Mouse (Mus musculus) cerebellum, adult 9-10 months (tissue): ENCODE data around the gene Atp5l.
A peak's percentile ranks its signal among the peaks of the same experiment; 100 is the strongest.
"Not testable (repeated sequence)": the region's sequence is repeated elsewhere in the genome, so short reads cannot be mapped to it uniquely, and the experiment has no call there.

Experiments used
- DNase-seq: peaks from one replicate; pipeline ENCODE4 v3.0.0; 2022

Atp5l gene

DNA sequence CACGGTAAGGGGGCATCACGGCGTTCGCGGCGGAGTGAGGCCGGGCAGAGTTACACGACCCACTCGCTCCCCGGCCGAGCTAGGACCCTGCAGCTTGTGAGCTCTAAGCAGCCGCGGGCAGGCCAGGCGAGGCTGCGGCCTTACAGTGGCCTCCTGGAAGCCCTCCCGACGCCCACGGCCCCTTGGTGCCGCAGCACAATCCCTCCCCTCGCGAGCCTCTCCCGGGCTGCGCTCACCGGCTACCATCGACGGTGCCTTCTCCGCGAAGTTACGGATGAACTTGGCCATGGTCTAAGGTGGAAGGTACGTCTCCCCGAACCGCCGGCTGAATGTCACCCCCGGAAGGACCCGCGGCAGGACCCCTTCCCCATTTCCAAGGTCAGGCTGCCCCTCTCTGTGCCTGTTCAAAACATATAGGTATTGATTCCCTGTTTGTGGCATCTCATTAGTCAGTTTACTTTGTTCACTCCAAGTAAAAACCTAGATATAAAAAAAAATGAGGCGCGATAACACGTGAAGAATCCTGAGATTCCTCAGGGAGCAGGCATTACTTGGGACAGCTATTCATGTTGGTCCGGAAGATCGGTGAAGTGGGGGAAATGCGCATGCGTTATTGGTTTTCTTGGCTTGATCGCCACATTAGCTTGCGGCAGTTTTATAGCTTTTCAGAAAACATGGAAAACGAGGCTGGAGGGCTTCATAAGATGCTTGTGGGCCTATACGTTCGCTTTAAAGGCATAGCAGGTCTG lies at the start of gene Atp5l:
Gene Atp5l (minus strand): TSS at position 369 of the 749 bp plus-strand sequence.
- DNase-seq, result peak; percentile 95

DNA sequence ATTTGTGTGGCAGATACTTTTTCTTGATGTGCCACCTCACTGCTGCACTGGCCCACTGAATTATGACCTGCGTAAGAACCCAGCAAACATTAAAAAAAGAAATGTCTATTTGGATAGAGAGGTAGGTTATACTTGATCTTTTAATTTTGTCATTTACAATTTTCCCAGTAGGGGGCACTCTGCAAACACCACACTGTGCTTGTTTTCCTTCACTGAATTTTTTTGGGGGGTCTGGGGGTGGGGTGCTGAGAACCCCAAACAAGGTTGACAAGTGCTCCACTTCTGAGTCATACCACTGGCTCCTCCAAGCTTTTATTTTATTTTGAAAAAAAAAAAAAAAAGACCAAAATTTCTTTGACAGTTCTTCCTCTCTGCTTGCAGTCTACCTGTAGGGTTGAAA lies 48.9 kb upstream of the Atp5l start:
- no peak for DNase-seq

DNA sequence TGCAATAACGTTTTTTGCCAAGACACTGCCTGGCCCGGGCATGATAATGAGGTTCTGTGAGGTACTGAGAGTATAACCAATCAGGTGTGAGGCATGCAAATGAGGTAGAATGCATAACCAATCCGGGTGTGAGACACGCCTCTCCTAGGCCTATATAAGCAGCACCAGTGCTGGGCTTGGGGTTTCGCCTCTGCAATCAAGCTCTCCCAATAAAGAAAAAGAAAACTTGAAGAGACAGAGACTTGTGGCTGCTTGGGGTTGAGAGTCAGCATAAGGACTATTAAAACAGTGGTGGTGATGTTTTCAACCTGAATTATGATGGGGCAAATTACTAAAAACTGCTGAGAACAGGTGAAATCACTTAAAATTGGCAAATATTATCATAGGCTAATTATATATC lies 47.2 kb upstream of the Atp5l start:
- DNase-seq, result not testable (repeated sequence)

DNA sequence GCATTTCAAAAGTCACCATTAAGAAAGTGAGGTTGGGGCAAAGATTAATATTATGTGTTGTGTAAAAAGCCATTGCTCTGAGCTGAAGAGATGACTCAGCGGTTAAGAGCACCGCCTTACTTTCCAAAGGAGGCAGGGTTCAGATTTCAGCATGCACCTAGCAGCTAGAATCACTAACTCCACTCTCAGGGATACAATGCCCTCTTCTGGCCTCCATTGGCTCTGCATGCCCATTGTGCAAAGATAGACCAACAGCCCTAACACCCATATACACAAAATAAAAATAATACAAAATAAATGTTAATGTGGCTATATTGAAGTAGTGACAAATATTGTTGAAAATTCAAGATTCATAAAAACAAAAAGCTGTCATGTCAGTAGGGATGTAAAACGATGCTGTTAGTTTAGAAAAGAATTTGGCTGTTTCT lies 46.3 kb upstream of the Atp5l start:
- peak; percentile 91 for DNase-seq

DNA sequence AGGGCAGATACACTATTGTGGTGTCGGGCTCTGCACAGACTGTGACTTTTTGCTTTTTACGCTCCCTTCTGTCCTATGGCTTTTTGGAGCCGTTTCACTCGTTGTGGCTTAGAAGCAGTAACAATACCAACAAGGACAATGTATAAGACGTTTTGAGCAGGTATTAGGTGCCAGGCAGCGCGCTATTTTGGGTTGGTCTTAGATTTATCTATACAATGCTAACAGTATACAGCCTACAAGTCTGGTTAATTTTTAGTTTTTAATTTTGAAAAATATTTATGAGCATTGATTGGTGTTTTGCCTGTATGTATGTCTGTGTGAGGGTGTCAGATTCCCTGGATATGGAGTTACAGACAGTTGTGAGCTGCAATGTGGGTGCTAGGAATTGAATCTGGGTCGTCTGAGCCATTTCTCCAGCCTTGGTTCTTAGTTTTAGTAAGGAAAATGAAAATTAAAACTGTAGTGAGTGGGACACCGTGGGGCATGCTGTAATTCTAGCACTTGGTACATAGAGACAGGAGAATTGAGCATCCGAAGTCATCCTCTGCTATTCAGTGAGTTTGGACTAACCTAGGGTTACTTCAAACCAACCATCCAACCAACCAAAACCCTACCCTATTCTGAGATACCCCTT lies 45.4 kb upstream of the Atp5l start:
- DNase-seq, result no peak

DNA sequence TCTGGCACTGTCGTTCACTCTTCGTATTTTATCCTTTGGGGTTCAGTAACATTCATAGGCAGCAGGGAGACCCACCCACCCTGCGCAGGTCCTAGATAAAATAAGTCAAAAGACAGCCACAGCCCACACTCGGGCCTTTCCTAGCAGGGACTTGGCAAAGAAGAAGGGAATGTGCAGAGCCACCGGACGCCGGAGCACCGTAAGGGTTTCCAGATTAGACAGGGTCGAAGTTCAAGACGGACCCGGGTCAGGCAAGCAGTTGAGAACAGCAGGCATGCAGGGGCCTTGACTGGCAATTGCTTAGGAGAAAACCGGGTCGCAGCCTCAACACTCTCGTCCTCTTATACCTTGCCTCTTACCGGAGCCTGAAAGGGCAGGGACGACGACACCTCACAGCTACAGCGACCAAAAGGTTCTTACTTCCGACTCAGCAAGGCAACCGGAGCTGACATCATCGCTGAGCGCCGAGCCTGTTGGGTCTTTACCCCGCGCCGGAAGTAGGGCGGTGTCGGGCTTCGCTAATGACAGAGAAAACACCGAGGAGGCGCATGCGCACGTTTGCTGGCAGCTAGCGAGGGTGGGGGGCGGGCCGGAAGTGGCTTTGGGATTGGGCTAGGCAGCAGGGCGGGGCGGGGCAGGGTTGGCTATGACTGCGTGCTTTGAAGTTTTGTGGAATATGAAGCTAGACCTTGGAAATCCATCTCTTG lies 44.7 kb upstream of the Atp5l start, which contains the start of gene Ube4a:
Gene Ube4a (minus strand): TSS at position 475 of the 707 bp plus-strand sequence.
- DNase-seq, result peak; percentile 99

DNA sequence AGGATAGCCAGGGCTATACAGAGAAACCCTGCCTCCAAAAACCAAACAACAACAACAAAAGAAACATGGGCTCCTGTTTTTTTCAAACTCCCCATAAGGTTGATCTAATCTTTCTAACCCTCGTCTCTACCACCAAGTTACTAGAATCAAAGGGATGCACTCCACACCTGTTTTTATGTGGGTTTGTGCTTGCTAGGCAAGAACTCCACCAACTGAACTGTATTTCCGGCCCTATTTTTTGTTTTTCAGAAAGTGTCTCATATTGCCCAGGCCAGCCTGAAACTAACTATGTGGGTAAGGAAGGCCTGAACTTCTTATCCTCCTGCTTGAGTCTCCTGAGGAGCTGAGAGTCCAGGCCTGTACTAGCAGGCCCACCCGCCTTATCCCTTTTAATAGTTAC lies 33.9 kb upstream of the Atp5l start:
- DNase-seq, result no peak

DNA sequence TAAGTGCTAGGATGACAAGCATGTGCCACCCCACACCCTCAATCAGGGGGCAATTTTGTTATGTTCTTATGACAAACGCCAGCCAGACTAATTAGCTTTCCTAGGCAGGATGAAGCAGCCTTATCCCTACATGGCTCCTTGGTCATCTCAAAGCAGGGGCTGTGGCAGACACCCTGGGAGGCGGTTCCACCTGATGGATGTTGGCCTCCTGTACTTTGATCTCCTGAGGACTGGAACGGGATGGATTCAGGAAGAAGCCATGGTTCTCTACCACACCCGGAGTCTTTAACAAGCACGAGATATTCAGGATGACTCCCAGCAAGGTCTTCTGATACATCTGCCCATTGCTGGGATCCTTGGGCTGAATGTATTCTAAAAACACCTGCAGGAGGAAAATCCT lies 27.3 kb upstream of the Atp5l start:
- DNase-seq, result no peak

DNA sequence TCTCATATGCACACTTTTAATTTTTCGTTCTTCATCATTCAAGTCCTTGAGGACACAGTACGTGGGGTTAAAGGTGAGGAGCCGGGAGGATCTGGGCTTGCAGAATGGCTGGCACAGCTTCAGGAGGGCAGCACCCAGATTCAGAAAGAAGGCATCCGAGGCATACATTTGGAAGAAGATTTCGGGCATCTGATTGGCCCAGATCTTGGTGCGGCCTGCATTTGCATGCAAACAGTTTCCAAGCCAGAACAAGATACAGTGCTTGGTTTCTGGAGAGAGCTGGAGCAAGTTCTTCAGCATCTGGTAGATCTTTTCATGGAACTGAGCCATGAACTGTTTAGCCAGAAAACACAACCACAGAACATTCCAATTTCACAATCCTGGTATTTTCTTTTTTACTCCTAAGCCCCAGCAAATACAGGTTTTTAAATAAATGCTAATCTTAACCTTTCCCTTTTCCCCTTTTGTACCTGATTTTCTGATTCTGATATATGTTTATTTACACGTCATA lies 25.7 kb upstream of the Atp5l start:
- no peak for DNase-seq

DNA sequence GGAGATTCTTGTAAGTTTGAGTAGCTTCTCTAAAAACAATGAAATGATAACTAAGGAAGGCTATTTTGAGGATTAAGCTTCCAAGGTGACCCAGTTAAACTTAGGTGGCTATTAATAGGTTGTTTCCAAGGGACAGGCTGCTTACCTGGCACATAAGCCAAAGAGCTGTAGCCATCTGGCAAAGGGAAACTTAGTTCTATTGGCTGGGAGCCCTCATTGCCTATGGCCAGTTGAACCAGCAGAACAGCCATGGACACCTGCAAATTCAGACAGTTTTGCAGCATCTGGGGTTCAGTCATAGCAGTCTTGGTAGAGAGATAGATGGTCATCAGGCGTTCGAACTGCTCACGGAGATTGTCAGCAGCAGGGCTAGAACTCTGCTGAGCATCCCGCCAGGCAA lies 21.9 kb upstream of the Atp5l start:
- peak; percentile 91 for DNase-seq

DNA sequence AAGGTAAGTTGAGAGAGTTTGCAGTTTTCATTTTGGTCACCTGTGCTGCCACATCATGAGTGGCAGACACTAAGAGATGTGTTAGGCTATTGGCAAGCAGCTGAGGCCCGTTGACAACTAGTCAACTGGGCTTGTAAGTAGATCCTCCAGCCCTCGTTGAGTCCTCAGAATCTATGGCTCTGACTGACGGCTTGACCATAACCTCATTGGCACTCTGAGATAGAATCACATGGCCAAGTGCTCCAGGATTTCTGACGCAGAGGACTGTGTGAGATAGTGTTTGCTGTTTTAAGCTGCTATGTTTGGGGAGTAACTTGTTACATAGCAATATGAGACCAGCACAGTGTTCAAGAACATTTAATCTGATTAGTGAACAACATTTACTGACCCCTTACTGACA lies 21.2 kb upstream of the Atp5l start:
- DNase-seq, result no peak

DNA sequence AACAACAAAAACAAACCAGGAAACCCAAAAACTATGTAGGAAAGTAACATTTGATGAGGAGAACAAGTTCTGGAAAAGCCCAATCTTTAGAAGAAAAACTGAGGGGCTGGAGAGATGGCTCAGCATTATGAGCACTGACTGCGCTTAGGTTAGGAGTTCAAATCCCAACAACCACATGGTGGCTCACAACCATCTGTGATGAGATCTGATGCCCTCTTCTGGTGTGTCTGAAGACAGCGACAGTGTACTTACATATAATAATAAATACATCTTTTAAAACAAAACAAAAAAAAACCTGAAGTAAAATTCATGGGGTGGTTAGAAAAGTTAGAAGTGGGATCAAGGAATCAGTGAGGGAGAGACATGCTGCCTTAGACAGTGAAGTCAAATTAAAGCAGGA lies 1.0 kb upstream of the Atp5l start:
- no peak for DNase-seq

DNA sequence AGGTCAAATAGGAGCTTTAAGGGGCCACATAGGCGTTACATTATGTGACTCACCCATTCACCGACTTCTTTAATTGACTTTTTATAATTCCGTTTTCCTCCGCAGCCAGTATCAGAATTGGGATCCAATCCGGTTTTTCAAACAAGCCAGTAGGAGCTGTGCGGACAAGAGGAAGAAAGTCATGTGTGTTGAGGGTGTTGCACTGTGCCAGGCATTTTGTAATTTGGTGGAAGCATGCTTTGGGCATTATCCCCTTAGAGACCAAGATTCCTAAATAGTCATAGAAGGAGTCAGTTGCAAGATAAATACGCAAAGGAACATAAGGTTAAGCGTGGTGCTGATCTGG lies 554 bp upstream of the Atp5l start:
- no peak for DNase-seq

DNA sequence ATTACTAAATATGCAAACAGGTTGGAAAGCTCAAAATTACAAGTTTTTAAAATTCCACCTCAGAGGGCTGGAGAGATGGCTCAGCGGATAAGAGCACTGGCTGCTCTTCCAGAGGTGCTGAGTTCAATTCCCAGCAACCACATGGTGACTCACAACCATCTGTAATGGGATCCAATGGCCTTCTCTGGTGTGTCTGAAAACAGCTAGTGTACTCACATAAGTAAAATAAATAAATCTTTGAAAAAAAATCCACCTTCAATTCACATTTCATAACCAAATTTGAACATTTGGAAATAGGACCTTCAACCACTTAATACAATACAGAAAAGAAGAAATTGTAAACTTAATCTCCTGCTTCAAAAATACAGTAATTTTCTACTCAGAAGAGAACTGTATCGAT lies 936 bp downstream of the Atp5l start:
- no peak for DNase-seq

DNA sequence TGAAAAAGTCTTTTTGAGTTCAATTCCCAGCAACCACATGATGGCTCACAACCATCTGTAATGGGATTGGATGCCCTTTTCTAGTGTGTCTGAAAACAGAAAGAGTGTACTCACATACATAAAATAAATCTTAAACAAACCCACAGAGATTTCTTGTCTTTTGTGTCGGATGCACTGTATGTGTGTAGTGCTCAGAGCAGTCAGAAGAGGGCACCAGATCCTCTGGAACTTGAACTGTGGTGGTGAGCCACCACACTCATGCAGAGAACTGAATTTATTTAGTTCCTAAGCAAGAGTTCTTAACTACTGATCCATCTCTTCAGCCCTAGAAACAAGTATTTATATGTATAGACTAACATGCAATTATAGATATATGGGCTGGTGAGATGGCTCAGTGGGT lies 4.3 kb downstream of the Atp5l start:
- peak; percentile 59 for DNase-seq

DNA sequence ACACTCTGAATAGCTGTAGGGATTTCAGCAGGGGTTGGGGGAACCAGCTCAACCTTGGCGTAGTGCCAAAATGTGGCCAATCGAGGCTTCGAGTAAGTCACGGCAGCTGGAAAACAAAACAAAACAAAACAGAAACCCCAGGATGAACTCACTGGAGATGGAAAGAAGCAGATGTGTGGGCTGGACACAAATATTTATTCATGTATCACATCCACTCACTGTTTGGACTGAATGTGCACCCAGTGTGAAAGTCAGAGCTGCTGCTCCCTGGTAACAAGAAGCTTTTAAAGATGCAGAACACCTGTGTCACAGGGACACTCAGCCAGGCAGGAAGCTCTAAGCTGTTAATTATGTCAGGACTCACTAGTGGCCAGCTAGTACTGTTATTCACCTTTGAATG lies 5.8 kb downstream of the Atp5l start:
- DNase-seq, result no peak

DNA sequence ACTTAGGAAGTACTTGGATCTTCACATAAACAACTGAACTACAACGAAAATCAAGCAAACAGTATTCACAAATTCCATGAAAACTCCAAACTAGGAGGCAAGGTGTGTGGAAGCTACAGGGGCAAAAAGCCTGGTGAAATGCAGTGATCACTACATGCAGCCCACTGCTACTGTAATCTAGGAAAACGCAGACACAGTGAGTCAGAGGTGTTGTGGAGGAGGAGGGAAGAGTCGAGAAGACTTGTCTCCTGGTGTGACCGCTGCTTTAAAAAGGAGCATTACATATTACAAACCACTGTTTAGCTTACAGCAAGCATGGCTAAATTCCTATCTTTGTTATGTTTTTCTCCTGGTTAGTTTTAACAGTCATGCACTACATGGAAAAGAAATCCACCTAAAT lies 9.2 kb downstream of the Atp5l start:
- DNase-seq, result no peak

DNA sequence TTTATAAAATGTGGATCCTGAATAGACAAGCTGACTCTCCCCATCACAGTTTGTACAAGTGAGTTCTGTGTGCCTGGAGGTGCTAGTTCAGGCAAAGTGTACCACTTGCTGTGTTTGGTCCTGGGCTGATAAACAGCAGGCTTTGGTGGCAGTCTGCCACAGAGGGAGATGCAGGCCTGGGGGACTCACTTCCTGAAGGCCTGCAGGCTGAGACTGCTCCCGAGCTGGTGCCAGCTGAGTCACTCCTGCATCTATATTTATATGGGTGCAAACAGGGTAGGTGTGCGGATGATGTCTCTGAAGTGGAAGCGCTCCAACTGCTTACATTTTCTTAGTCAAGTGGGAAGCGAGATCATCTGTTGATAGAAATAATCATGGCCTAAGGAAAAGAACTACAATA lies 14.9 kb downstream of the Atp5l start:
- DNase-seq, result peak; percentile 68

DNA sequence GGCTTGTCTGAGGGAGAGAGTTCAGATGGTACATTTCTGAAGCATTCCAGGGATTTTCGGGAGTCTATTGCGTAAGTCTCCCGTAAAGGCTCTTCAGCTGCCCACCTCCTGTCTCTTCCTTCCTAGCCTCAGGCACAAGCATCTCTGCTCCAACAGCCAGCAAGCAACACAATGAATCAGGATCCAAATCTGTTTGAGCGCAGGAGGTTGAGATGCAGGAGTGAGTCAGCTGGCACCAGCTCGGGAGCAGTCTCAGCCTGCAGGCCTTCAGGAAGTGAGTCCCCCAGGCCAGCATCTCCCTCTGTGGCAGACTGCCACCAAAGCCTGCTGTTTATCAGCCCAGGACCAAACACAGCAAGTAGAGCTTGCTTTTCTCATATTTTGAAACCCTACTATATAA lies 15.6 kb downstream of the Atp5l start:
- peak; percentile 89 for DNase-seq

DNA sequence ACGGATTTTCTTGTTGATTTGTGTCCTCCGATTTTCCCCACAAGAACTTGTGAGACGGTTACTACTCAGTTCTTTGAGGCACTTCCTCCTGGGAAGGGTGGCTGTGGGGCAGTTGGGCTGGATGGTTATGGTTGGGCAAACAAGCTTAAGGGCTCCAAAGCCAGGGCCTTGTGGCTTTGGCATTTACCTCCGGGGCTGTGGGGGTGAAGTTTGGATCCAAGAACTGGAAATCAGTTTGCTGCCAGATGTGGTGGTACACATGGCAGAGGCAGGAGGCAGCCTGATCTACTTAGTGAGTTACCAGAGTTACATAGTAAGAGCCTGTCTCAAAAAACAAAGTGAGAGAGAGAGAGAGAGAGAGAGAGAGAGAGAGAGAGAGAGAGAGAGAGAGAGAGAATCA lies 16.7 kb downstream of the Atp5l start:
- no peak for DNase-seq

DNA sequence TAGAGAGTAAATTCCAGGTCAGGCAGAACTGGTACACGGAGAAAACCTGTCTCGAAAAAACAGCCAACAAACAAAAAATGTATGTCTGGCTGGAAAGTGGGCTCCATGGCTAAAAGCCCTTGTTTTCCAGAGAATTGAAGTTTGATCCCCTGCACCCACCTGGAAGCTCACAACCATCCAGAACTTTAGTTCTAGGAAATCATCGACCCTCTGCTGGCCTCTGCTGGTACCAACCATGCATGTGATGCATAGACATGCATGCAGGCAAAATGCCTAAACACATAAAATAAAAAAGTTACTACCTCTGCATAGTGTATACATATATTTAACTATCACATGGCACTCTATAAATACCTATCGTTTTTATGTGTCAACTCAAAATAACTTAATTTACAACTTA lies 20.1 kb downstream of the Atp5l start:
- no peak for DNase-seq

DNA sequence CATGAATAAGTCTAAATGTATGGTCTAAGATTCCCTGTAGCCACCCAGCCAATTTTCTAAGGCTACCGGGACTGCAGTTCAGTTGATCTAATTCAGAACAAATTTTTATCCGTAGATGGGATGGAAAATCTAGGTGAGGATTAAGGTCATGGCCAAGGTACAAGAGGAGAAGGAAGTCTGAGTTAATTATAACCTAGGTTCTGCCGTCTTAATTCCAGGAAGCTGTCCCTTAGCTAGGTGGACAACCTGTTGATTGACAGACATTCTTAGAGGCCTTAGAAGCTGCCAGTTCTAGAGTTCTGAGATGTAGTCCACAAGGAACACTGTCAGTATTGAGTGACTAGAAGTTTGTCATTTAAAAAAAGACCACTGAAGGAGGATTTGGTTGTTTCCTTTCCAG lies 20.8 kb downstream of the Atp5l start:
- DNase-seq, result no peak

DNA sequence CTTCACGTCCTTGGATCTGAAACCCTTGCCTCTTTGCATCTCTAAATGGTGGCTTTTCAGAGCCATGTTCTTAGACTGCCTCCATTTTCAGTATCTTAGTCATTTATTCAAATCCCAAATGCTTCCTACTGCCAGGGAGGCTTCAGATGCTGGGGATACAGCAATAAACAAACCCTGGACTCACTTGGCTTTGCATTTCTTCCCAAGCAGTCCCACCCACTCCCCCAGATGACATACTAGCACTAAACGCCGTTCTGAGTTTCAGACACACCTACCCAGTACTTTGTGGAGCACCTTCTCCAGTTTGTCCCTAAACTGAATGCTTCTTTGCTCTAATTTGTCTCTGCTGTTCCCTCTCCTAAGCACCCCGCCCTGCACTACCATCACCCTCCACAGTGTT lies 23.5 kb downstream of the Atp5l start:
- DNase-seq, result no peak

DNA sequence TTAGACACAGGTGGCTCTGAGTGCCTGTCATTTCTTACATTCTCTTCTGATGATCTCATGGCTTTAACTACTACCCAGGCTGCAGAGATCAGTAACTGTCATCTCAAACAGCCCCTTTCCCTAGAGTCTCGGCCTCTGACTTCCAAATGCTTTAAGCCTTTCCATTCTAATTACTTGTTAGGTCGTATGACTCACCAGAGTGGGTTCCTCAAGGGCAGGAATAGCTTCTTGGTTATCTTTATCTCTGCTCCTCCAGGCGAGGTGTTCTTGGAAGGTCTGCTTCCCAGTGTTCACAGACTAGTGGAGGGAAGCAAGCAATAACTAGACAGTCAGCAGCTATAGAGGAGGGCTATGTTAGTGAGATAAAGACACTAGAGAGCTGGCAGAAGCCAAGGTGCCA lies 27.9 kb downstream of the Atp5l start:
- no peak for DNase-seq
